Mouse (Mus musculus) CD4-positive helper T cell, adult 2 months (primary cell): ENCODE results near the gene Flt3l.
"Not testable (repeated sequence)": the region's sequence is repeated elsewhere in the genome, so short reads cannot be mapped to it uniquely, and the experiment has no call there.

Experiments used
- DNase-seq: peaks from one replicate; pipeline ENCODE4 v3.0.0-alpha.2; 2012; ENCODE audit warnings: low read depth, missing footprints, low spot score

Gene Flt3l

GRCm38 (mm10) chr7:45162996-45163615 lies 26.9 kb upstream of the Flt3l start:
- DNase-seq, result no peak

GRCm38 (mm10) chr7:45162551-45162950 lies 26.3 kb upstream of the Flt3l start:
- no peak for DNase-seq

- peak; percentile 88 for DNase-seq
Observed at GRCm38 (mm10) chr7:45161612-45162473, 25.6 kb upstream of the Flt3l start.

- DNase-seq, result no peak
Observed at GRCm38 (mm10) chr7:45160866-45161265, 24.6 kb upstream of the Flt3l start.

GRCm38 (mm10) chr7:45160316-45160800 lies 24.1 kb upstream of the Flt3l start:
- no peak for DNase-seq

GRCm38 (mm10) chr7:45158991-45159390 lies 22.8 kb upstream of the Flt3l start:
- no peak for DNase-seq

GRCm38 (mm10) chr7:45157459-45157858 lies 21.2 kb upstream of the Flt3l start:
- no peak for DNase-seq

- no peak for DNase-seq
Observed at GRCm38 (mm10) chr7:45156206-45156605, 20.0 kb upstream of the Flt3l start.

- DNase-seq, result no peak
Observed at GRCm38 (mm10) chr7:45155590-45155989, 19.4 kb upstream of the Flt3l start.

GRCm38 (mm10) chr7:45154993-45155514 lies 18.8 kb upstream of the Flt3l start:
- peak; percentile 68 for DNase-seq

- DNase-seq, result peak; percentile 97
Observed at GRCm38 (mm10) chr7:45154096-45154992, 18.1 kb upstream of the Flt3l start, which contains the start of the genes Pih1d1 and Aldh16a1. TSS of gene Pih1d1 (plus strand) at chr7:45154303. TSS of gene Aldh16a1 (minus strand) at chr7:45154584.

GRCm38 (mm10) chr7:45153586-45153985 lies 17.4 kb upstream of the Flt3l start:
- DNase-seq, result no peak

GRCm38 (mm10) chr7:45153052-45153451 lies 16.8 kb upstream of the Flt3l start:
- not testable (repeated sequence) for DNase-seq

GRCm38 (mm10) chr7:45151303-45151702 lies 15.1 kb upstream of the Flt3l start:
- no peak for DNase-seq

- no peak for DNase-seq
Observed at GRCm38 (mm10) chr7:45150321-45150720, 14.1 kb upstream of the Flt3l start.

- DNase-seq, result no peak
Observed at GRCm38 (mm10) chr7:45149545-45149944, 13.3 kb upstream of the Flt3l start.

GRCm38 (mm10) chr7:45148534-45149098 lies 12.4 kb upstream of the Flt3l start:
- no peak for DNase-seq

GRCm38 (mm10) chr7:45147899-45148298 lies 11.7 kb upstream of the Flt3l start:
- no peak for DNase-seq

GRCm38 (mm10) chr7:45147267-45147666 lies 11.0 kb upstream of the Flt3l start:
- DNase-seq, result no peak

- DNase-seq, result no peak
Observed at GRCm38 (mm10) chr7:45145460-45145859, 9.2 kb upstream of the Flt3l start.
